Mouse (Mus musculus) kidney, adult 18-20 months (tissue): ENCODE data around the gene Sh3gl1.

ENCODE experiments used
- DNase-seq: peaks from one replicate; pipeline ENCODE4 v3.0.0; 2021

The Sh3gl1 gene

GRCm38 (mm10) chr17:55986030-55986961, 50.1 kb downstream of the Sh3gl1 start, which contains the start of gene Fsd1:
Gene Fsd1, plus strand, starts transcription at chr17:55986509.
- no peak for DNase-seq

- no peak for DNase-seq
Measured at GRCm38 (mm10) chr17:55977301-55977700, 59.1 kb downstream of the Sh3gl1 start.

GRCm38 (mm10) chr17:55976255-55976862, 60.1 kb downstream of the Sh3gl1 start:
- DNase-seq, result peak; percentile 83

- DNase-seq, result no peak
Measured at GRCm38 (mm10) chr17:55971453-55971852, 65.0 kb downstream of the Sh3gl1 start.

GRCm38 (mm10) chr17:55969966-55970891, 66.2 kb downstream of the Sh3gl1 start, which contains the start of gene Shd:
Gene Shd, plus strand, starts transcription at chr17:55970467.
- DNase-seq, result peak; percentile 30

- DNase-seq, result peak; percentile 47
Measured at GRCm38 (mm10) chr17:55969560-55969959, 66.9 kb downstream of the Sh3gl1 start.

GRCm38 (mm10) chr17:55968210-55968609, 68.2 kb downstream of the Sh3gl1 start:
- DNase-seq, result peak; percentile 32

GRCm38 (mm10) chr17:55967186-55967585, 69.2 kb downstream of the Sh3gl1 start:
- no peak for DNase-seq
